Mouse (Mus musculus) CD4-positive, CD25-positive, alpha-beta regulatory T cell, adult 2 months (primary cell): ENCODE measurements at regions not wholly inside any gene's neighbourhood (a gene's known extent, or its start where the extent isn't known, plus 50 kb on each side); places are given as distances from the start of the nearest gene placed in this dataset.

Source experiments
- DNase-seq: peaks from one replicate; pipeline ENCODE4 v3.0.0-alpha.2; 2012; ENCODE audit warnings: low read depth, low spot score

- no peak for DNase-seq
Measured at GRCm38 (mm10) chr11:117538732-117539131, 54.6 kb downstream of the Gm11733 start.

DNA sequence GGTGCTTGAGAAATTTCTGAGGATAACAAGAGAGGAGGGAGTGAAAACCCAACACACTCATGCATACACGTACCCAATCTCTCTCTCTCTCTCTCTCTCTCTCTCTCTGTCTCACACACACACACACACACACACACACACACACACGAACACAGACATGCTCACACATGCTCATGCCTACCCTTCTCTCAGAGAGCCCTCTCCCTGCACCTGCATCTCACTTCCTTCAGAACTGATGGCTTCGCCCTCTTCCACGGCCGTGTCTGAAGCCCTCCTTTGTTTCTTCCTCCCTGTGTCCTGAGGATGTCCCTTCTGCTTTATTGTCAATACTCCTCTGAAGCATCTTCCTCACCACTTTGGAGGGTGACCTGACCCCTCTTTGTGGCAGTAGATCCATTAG, 56.4 kb downstream of the Gm11733 start:
- DNase-seq, result no peak

- no peak for DNase-seq
Measured at GRCm38 (mm10) chr11:117541205-117541884, 57.2 kb downstream of the Gm11733 start.

GRCm38 (mm10) chr11:117543191-117543590, 59.0 kb downstream of the Gm11733 start:
- no peak for DNase-seq

- no peak for DNase-seq
Measured at GRCm38 (mm10) chr11:117544507-117544906, 60.3 kb downstream of the Gm11733 start.

GRCm38 (mm10) chr11:117544926-117545325, 60.8 kb downstream of the Gm11733 start:
- DNase-seq, result no peak

GRCm38 (mm10) chr11:117551926-117552325, 67.8 kb downstream of the Gm11733 start:
- DNase-seq, result no peak

- no peak for DNase-seq
Measured at GRCm38 (mm10) chr11:117552430-117552969, 68.3 kb downstream of the Gm11733 start.

GRCm38 (mm10) chr11:117554111-117554510, 69.9 kb downstream of the Gm11733 start:
- DNase-seq, result no peak

GRCm38 (mm10) chr11:117557474-117558381, 73.6 kb downstream of the Gm11733 start:
- DNase-seq, result no peak

GRCm38 (mm10) chr11:117559839-117560238, 75.7 kb downstream of the Gm11733 start:
- DNase-seq, result no peak

- DNase-seq, result no peak
Measured at GRCm38 (mm10) chr11:117567961-117568605, 83.9 kb downstream of the Gm11733 start.

DNA sequence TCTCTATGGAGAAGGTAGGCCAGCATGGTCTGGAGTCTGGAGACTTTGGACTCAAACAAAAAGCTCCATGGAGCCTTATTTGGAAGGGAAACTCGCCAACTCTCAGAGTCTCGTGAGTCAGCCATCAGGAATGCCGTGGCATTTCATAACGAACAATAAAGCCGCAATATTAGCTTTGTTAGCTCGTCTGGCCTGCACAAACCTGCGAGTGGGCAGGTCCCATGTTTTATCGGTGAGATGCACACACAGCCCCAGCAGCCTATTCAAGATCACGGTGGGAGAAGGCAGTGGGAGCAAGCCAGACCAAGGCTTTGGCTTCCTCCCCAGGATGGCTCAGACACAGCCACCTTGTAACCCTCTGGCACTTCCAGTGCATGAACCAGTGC, 84.4 kb downstream of the Gm11733 start:
- no peak for DNase-seq

- DNase-seq, result peak; percentile 6
Measured at GRCm38 (mm10) chr11:117569566-117570101, 84.5 kb upstream of the Tnrc6c start.

DNA sequence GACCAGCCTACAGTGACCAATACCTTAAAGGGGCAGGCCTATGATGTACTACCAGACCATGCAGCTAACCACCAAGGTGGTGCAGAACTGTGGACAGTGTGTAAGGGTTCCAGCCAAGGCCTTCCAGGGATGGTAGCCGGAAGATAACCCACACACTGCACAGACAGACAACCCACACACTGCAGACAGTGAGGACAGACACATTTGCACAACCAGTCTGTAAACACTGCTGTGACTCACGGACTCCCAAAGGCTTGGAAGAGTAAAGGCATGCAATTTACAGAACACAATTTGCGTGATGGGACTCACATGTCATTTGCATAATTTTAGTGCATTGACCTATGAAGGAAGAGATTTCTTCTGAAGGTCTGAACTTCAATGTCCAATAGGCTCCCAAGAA, 82.2 kb upstream of the Tnrc6c start:
- no peak for DNase-seq

DNA sequence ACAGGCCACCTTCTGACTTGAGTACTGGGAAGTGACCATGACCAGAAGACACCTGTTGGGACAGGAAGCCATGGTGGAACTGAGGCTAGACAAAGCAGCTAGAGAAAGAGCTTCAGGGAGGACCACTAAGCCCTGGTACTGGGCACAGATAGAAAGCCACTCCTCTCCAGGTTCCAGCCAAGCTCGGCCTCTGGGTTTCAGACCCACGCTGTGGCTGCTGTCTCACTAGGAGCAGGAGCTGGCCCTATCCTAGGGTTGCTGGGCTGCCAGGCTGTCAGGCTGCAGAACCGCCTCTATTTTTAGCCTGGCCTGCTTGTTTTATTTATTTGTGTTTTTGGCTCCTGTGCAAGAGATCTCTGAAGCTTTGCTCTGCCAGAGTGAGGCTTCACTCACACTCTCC, 79.4 kb upstream of the Tnrc6c start:
- no peak for DNase-seq

DNA sequence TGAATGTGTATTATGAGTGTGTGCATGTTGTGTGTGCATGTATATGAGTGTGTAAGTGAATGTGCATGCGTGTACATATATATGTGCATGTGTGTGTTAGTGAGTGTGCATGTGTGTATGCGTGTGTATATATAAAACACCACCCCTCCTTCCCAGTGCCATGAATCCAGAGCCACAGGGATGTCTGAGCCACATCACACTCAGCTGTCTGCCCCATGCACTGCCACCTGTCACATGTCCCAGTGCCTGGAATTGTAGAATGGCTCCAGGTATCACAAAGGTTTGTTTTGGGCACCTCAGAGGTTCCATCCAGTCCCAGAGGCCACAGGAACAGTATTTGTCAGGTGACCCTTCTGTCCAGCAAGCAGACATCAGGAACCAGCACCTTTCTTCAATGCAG, 75.0 kb upstream of the Tnrc6c start:
- no peak for DNase-seq

- DNase-seq, result no peak
Measured at GRCm38 (mm10) chr11:117579720-117580119, 74.4 kb upstream of the Tnrc6c start.

DNA sequence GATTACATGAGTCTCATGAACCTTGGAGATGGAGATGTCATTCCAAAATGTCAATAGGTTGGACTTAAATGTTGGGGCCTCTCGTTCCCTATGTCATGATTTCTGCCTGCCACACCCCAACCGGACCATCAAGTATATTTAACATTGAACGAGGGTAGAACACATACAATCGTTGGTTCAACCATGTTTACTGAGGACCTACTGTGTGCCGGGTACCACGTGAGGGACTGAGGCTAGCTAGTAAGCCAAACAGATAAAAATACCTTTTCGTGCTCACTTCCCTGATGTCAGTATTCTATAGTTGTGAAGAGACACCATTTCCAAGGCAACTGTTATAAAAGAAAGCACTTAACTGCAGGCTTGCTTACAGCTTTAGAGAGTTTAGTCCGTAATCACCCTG, 70.6 kb upstream of the Tnrc6c start:
- DNase-seq, result no peak

- DNase-seq, result no peak
Measured at GRCm38 (mm10) chr11:117585556-117585955, 68.5 kb upstream of the Tnrc6c start.

GRCm38 (mm10) chr11:117586063-117586462, 68.0 kb upstream of the Tnrc6c start:
- DNase-seq, result no peak
